Mouse (Mus musculus): ENCODE results near the gene Tra2b.
A peak's percentile ranks its signal among the peaks of the same experiment; 100 is the strongest.
"Not testable (repeated sequence)": the region's sequence is repeated elsewhere in the genome, so short reads cannot be mapped to it uniquely, and the experiment has no call there.

Tra2b gene

DNA sequence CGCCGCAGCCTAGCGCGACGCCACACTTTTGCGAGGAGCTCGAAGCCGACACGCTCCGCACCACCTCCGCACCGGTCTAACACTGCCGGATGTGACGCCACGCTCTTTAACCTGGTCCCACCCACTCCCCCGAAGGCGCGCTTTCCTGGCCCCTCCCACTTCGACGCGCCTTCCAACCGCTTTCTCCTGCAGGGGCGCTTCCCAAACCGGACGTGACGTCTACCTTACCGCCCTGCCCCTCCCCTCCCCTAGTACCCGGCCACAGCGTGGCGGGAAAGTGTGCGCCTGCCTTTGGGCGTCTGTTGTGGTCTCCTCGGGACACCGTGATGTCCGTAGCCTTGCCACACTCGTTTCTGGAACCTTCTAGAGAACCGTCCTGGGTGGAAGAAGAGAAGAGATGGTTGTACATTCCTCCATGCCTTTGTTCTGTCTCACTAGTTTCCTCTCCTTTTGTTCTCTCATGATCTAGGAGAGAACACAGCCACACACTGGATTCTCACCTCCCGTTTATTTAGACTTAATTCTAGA lies at the start of gene Tra2b:
Tra2b (minus strand) TSS at position 157 of the 528 bp plus-strand sequence.
- peak; percentile 99 for DNase-seq

DNA sequence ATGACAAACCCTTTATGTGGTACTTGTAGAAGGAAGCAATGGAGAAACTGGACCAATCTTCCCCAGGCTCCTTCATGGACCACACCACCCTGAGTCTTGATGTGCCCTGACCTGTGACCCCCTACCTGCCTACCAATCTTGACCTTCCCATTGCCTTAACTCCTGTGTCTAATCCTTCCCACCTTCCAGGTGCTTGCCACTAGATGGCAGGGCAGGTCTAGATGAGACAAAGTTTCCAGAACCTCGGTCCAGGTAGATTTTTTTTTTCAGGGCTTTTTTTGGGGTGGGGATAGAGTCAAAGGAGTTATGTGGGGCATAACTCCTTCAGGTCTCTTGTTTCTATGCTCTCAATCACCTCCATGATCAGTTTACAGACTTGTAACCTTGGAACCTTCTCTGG lies 44.8 kb upstream of the Tra2b start:
- peak; percentile 54 for DNase-seq

DNA sequence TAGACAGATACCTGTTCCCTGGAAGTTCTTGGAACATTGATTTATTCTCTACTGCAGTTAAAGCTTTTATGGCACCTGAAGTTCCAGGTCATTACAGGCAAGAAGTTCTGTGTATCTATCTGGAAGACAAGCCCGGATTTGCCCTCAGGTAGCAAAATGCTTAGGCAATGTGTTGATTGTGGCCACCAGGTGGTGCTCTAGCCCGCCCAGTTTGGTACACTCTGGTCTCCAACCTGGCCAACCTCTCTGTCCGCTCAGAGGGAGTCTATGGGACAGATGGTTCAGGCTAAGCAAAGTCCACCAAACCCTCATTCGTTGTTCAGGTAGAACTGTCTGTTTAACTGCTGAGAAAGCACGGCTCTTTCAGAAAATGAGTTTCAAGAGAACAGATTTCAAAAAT lies 36.8 kb upstream of the Tra2b start:
- peak; percentile 78 for DNase-seq

- DNase-seq, result no peak
Observed at GRCm38 (mm10) chr16:22301378-22301777, 35.6 kb upstream of the Tra2b start.

- DNase-seq, result no peak
Observed at GRCm38 (mm10) chr16:22296901-22297300, 31.1 kb upstream of the Tra2b start.

DNA sequence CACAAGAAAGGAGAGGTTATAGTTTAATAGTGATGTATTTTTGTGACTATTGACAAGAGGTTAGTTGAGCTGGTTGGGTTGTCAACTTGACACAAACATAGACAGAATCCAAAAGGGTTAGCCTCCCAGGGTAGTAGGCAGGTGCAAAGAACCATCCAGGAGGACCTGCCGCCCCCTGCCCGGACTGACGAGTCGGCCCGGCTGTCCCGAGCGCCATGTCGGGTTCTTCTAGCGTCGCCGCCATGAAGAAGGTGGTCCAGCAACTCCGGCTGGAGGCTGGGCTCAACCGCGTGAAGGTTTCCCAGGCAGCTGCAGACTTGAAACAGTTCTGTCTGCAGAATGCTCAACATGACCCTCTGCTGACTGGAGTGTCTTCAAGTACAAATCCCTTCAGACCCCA lies 29.0 kb upstream of the Tra2b start:
- DNase-seq, result not testable (repeated sequence)

DNA sequence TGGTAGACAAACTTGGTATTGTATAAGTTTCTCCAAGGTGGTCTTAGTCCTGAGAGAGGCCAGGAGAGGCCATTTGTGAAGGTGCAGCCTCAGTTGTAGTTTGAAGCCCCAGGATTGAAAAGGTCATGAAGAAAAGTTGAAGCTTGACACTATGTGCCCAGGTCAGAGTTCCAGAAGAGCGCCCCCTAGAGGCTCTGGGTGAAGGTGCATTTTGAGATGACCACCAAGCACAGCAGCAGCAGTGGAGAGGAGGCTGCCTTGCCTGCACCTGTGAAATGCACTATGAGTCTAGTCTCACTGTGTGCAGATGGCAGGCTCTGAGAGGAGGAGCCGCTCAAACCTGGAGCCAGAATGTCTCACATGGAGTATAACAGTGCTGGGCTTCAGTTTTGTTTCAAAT lies 27.8 kb upstream of the Tra2b start:
- DNase-seq, result no peak

GRCm38 (mm10) chr16:22292394-22292793 lies 26.6 kb upstream of the Tra2b start:
- DNase-seq, result no peak

GRCm38 (mm10) chr16:22289643-22290042 lies 23.8 kb upstream of the Tra2b start:
- no peak for DNase-seq

DNA sequence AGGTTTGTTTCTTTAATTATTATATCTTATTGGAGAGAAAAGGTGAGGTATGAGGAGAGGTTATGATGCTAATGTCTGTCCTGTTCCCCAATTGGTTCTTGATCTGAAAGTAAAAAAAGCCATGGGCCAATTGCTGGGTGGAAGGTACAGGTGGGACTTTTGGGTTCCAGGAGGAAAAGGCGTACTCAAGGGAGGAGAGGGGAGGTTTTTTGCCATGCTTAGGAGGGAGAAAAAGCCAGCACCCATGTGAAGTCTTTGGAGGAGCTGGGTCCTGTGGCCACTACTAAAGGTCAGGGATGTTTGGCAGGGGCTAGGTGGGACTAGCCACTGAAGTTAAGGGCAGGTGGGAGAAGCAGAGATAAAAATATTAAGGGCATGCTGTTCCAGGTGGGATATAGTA lies 21.2 kb upstream of the Tra2b start:
- DNase-seq, result no peak

DNA sequence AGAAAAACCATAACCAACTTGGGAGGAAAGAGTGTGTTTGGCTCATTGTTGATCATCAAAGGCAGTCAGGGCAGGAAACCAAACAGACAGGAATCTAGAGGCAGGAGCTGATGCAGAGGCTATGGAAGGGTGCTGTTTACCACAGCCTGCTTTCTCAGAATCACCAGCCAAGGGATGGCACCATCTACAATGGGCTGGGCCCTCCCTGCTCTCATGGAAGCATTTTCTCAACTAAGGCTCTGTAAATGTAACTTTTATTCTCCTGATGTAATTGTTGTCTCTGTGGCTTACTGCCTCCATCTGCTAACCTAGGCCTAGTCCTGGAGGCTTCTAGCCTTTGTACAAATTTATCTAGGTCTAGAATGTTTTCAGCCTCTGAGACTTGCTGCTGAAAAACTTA lies 10.7 kb upstream of the Tra2b start:
- no peak for DNase-seq

GRCm38 (mm10) chr16:22275142-22275541 lies 9.3 kb upstream of the Tra2b start:
- DNase-seq, result no peak

DNA sequence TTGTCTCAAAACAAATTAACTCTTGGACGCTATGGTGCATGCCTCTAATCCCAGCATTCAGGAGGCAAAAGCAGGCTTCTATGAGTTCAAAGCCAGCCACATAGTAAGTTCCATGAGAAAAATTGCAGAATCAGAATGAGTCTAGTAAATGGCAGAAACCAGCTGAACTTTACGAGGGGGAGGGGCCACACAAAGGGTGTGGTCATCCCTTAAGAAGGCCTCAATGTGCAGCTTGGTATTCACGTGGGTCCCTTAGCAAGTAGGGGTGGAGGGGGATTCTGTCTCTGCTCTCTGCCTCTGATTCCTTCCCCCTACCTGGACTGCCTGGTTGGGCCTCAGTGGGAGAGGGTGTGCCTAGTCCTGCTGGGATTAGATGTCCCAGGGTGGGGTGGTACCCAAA lies 4.7 kb upstream of the Tra2b start:
- no peak for DNase-seq

- peak; percentile 31 for DNase-seq
Observed at GRCm38 (mm10) chr16:22266384-22266783, 579 bp upstream of the Tra2b start.

- DNase-seq, result peak; percentile 93
Observed at GRCm38 (mm10) chr16:22264962-22265848, 600 bp downstream of the Tra2b start.

- peak; percentile 28 for DNase-seq
Observed at GRCm38 (mm10) chr16:22264232-22264961, 1.4 kb downstream of the Tra2b start.

- no peak for DNase-seq
Observed at GRCm38 (mm10) chr16:22263124-22263523, 2.7 kb downstream of the Tra2b start.

DNA sequence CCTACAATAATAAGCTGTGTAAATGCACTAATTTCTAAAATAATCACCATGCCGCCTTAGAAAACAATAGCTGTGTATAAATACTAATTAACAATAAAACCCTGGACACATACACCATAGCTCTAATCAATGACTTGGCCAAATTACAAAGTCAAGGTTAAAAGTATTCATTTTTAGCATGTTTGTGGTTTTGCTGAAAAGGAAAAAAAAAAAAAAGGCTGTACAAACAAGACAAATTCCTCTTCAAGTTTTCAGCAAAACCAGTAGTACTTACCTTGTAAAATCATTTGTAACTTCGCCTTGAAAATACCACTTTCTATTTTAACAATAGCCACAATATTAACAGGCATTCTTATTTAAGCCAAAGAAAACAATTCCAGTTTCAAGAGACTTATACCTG lies 4.2 kb downstream of the Tra2b start:
- DNase-seq, result no peak

GRCm38 (mm10) chr16:22260423-22261143 lies 5.2 kb downstream of the Tra2b start:
- DNase-seq, result no peak

- not testable (repeated sequence) for DNase-seq
Observed at GRCm38 (mm10) chr16:22252255-22252654, 13.6 kb downstream of the Tra2b start.

GRCm38 (mm10) chr16:22250307-22250706 lies 15.5 kb downstream of the Tra2b start:
- no peak for DNase-seq

GRCm38 (mm10) chr16:22249754-22250153 lies 16.1 kb downstream of the Tra2b start:
- DNase-seq, result no peak

DNA sequence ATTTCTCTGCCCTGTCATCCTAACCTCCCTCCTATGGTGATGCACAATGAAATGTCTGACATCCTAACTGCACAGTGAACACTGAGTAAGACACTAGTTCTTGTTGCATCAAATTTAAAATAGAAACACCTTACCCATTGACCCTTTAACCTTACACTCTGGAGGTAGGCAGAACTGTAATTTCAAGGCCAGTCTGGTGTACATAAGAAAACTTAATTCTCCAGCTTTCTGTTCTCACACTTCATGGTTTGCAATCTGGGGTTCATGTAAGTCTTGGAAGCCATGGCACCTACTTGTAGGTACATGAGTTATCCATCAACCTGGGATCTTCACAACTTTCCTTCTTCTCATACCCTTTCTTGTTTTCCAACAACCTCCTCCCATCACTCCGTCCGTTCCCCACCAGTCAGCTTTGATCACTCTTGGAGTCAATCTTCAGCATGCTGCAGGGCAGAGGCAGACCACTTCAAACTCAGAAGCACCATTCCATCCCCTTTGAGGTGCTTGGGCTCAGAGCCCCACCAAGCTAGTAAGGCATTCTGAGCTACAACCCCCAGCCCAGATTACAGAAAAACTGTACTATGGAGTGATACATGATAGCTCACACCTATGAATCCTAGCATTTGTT lies 23.5 kb downstream of the Tra2b start:
- DNase-seq, result no peak
